Mouse (Mus musculus) bone marrow macrophage, adult 2 months (primary cell): ENCODE results near the gene Bach2. TPM values are rescaled to one million over a fixed set of nuclear protein-coding genes. Genes with fewer than 3 reads are reported as not detected.

Experiments
- H3K27ac ChIP-seq: 2 replicates; pipeline ENCODE4 v1.5.1; 2012; ENCODE audit warnings: low read depth, low read length; ENCODE audit not compliant: insufficient read depth
- H3K4me1 ChIP-seq: 2 replicates; pipeline ENCODE4 v1.6.1; 2012; ENCODE audit warnings: low read length; ENCODE audit not compliant: control insufficient read depth, insufficient read depth
- H3K4me3 ChIP-seq: 2 replicates; pipeline ENCODE4 v1.5.1; 2012; ENCODE audit warnings: mild to moderate bottlenecking, low read length, moderate library complexity; ENCODE audit not compliant: insufficient read depth
- CTCF ChIP-seq: IDR thresholded peaks from 2 replicates; pipeline ENCODE4 v1.5.1; 2012; ENCODE audit warnings: low read depth, mild to moderate bottlenecking, low read length, moderate library complexity
- POLR2A ChIP-seq: IDR thresholded peaks from 2 replicates; pipeline ENCODE4 v1.6.1; 2012; ENCODE audit warnings: mild to moderate bottlenecking, low read depth, low read length, borderline replicate concordance
- polyA plus RNA-seq: library from polyadenylated mRNA; stranded (reverse); fragments of >200 nt; gene quantifications from 2 replicates; pipeline ENCODE4 v1.2.4, GENCODE M21; 2012; ENCODE audit not compliant: missing spikeins, insufficient read depth, insufficient read length

The Bach2 gene
- polyA plus RNA-seq, 1 experiment = 1.4 TPM

DNA sequence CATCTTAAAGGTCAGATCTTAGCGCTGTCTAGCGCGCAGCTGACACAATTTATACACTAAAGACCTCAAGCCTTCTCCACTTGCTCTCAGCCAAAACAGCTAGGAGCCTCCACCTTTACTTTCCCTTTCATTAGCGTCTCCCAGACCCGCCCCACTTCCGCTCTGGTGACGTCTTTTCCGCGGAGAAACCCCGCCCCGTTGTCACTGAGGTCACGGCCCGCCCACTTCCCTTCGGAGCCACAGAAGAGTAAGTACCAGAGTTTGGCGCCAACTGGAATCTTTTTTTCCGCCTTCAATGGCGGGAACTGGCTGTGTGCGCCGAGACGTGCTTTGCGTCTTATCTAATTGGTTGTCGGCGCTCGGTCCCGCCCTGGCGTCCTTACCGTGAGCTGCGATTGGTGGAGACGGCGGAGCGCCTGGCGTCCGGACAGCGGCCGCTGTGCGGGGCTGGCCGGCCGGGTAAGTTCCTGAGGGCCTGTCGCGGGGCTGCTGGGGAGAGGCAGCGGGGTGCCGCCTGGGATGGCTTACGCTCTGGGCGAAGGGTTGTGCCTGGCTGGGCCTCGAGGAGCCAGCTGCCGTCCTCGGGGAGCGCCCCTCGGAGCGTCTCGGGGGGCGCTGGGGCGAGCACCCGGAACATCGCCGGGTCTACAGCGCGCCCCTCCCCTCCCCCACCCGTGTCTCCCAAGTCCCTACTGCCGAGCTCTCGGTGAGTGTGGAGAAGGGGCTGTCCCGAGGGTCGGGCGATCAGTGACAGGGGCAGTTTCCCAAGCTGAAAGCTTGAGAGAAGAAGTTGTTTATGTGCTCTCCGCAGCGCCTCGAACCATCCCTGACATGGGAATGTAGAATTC lies 376.7 kb downstream of the Bach2 start, which contains the start of gene Casp8ap2:
Casp8ap2 (plus strand) TSS at position 418 of the 848 bp plus-strand sequence.
- TF ChIP-seq CTCF (no peak), POLR2A (no peak)
- H3K27ac ChIP-seq = peak within 1 kb of the TSS; percentile 62
- peaks cover 13% of the 10 kb centered on the region for H3K4me1 ChIP-seq
- peak within 1 kb of the TSS; percentile 89 for H3K4me3 ChIP-seq

DNA sequence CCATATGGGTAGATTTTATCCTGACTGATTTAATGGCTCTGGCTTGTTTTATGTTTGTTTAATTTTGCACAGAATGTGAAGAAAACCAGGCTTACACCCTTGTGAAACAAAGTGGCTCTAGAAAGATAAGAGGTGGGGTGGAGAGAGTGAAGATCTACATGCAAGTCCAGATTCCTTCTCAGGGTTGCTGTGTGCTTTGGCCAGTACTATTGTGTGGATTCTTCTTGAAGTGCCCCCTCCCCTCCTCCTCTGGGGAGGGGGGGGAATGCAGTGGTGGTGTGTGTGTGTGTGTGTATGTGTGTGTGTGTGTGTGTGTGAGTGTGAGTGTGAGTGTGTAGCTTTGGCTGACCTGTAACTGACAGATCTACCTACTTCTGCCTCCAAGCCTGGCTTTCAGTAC lies 383.0 kb downstream of the Bach2 start:
- H3K4me1 ChIP-seq = peaks cover 17% of the 10 kb centered on the region
- no peak overlapping the region for H3K27ac ChIP-seq
- TF ChIP-seq CTCF (no peak), POLR2A (no peak)
- no peak overlapping the region for H3K4me3 ChIP-seq
